Mouse (Mus musculus) lung, postnatal 10 days (tissue): ENCODE measurements around the gene Zbtb20.

ENCODE experiments used
- DNase-seq: peaks from one replicate; pipeline ENCODE4 v3.0.0; 2021

Zbtb20 gene

GRCm38 (mm10) chr16:43309968-43310431, 434.3 kb downstream of the Zbtb20 start:
- DNase-seq, result no peak

- DNase-seq, result no peak
These were observed 448.3 kb downstream of the Zbtb20 start for GRCm38 (mm10) chr16:43324009-43324408.

GRCm38 (mm10) chr16:43328221-43328620, 452.5 kb downstream of the Zbtb20 start:
- DNase-seq, result no peak

- DNase-seq, result no peak
These were observed 454.5 kb downstream of the Zbtb20 start for GRCm38 (mm10) chr16:43330206-43330605.

- DNase-seq, result no peak
These were observed 455.8 kb downstream of the Zbtb20 start for GRCm38 (mm10) chr16:43331440-43331839.

- no peak for DNase-seq
These were observed 457.1 kb downstream of the Zbtb20 start for GRCm38 (mm10) chr16:43332734-43333133.

- no peak for DNase-seq
These were observed 457.6 kb downstream of the Zbtb20 start for GRCm38 (mm10) chr16:43333265-43333664.

- peak; percentile 22 for DNase-seq
These were observed 458.9 kb downstream of the Zbtb20 start for GRCm38 (mm10) chr16:43334411-43335150.

- peak; percentile 62 for DNase-seq
These were observed 459.6 kb downstream of the Zbtb20 start for GRCm38 (mm10) chr16:43335151-43335823.

GRCm38 (mm10) chr16:43335824-43336215, 460.1 kb downstream of the Zbtb20 start:
- no peak for DNase-seq

- no peak for DNase-seq
These were observed 465.0 kb downstream of the Zbtb20 start for GRCm38 (mm10) chr16:43340712-43341111.

GRCm38 (mm10) chr16:43341916-43342455, 466.3 kb downstream of the Zbtb20 start:
- DNase-seq, result no peak

- DNase-seq, result peak; percentile 5
These were observed 470.4 kb downstream of the Zbtb20 start for GRCm38 (mm10) chr16:43346094-43346493.

GRCm38 (mm10) chr16:43355776-43356645, 480.3 kb downstream of the Zbtb20 start:
- DNase-seq, result no peak

- DNase-seq, result no peak
These were observed 483.9 kb downstream of the Zbtb20 start for GRCm38 (mm10) chr16:43359546-43359945.

GRCm38 (mm10) chr16:43360112-43360511, 484.4 kb downstream of the Zbtb20 start:
- DNase-seq, result peak; percentile 9

- DNase-seq, result no peak
These were observed 485.3 kb downstream of the Zbtb20 start for GRCm38 (mm10) chr16:43360838-43361480.

GRCm38 (mm10) chr16:43362651-43363300, 487.1 kb downstream of the Zbtb20 start:
- DNase-seq, result peak; percentile 87

- peak; percentile 9 for DNase-seq
These were observed 487.6 kb downstream of the Zbtb20 start for GRCm38 (mm10) chr16:43363316-43363715.

- peak; percentile 72 for DNase-seq
These were observed 488.3 kb downstream of the Zbtb20 start for GRCm38 (mm10) chr16:43363751-43364515.

- no peak for DNase-seq
These were observed 488.8 kb downstream of the Zbtb20 start for GRCm38 (mm10) chr16:43364516-43364910.
